Mouse (Mus musculus) regulatory T cell (primary cell): ENCODE data around the gene Gcdh.

Experiments used
- in situ Hi-C: fragments of 300-600 bp; cut with MboI, MseI; formaldehyde crosslinking; loops from one replicate; pipeline ENCODE4 v1.15.1; 2025; ENCODE audit warnings: high pct_unique_total_duplicates

Gcdh gene

GRCm38 (mm10) chr8:84873016-84873415 is 20.7 kb downstream of the Gcdh start:
- in situ Hi-C loops, result no loop called here

GRCm38 (mm10) chr8:84872309-84872965 is 21.3 kb downstream of the Gcdh start:
- in situ Hi-C loops, result no loop called here

DNA sequence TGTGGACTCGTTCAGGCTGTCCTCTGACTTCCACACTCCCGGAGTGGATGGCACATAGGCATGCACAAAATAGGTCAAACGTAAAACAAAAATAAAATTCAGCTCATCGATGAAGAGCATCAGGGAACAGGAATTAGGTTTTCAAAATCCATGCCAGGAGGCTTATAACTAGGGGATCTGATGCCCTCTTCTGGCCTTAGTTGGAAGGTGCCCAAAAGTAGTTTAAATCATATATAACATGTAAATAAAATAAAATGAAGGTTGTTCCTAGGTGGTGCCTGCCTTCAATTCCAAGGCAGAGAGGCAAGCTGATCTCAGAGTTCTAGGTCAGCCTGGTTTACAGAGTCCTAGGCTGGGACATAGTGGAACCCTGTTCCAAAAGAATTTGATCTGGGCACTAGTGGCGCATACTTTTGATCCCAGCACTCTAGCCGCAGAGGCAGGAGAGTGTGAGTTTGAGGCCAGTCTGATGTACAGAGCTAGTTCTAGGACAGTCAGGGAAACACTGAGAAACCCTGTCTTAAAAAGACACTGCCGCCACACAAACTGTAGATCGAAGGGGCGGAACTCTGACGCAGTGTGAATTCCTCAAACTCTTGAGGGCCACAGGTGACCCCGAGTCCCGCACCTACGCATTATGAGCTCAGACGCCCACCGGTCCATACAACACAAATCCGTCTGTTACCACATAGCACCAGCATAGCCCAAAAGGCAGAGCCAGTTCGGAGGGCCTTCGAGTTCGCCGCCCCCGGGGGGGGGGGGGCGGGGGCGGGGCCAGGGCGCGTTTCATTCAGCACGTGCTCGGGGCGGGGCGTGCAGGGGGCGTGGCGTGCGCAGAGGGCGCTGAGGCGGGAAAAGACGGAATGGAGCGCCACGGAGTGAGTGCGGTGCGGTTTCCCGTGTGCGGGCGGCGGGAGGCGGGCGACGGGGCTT is 22.1 kb downstream of the Gcdh start, which contains the start of gene Syce2:
Gene Syce2, plus strand, starts transcription at position 736 of the 933 bp plus-strand sequence.
- in situ Hi-C loops, result no loop called here

DNA sequence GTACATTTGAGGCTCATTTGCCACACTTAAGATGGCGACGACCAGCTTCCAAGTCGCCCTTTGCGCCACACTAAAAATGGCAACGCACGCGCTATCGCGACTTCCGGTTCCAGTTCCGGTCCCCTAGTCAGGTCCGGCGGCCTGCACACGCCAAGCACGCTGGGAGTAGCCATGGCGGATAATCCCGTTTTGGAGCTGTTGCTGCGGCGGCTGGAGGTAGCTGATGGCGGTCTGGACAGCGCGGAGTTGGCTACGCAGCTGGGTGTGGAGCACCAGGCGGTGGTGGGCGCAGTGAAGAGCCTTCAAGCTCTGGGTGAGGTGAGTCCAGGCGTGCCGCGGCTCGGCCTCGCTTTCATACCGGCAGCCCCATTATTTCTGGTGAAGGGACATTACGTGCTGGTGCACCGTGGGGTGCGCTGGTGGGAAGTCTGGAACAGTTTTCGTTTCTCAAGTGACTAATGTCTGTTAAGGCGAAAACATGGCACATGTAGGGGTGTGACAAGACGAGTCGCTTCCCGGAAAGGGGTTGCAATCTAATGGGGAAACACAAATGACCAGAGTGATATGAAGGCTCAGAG is 36.8 kb downstream of the Gcdh start, which contains the start of gene Farsa:
Gene Farsa, plus strand, starts transcription at position 126 of the 578 bp plus-strand sequence.
- in situ Hi-C loops, result no loop called here

- in situ Hi-C loops, result no loop called here
Measured at GRCm38 (mm10) chr8:84856434-84856833, 37.3 kb downstream of the Gcdh start.

DNA sequence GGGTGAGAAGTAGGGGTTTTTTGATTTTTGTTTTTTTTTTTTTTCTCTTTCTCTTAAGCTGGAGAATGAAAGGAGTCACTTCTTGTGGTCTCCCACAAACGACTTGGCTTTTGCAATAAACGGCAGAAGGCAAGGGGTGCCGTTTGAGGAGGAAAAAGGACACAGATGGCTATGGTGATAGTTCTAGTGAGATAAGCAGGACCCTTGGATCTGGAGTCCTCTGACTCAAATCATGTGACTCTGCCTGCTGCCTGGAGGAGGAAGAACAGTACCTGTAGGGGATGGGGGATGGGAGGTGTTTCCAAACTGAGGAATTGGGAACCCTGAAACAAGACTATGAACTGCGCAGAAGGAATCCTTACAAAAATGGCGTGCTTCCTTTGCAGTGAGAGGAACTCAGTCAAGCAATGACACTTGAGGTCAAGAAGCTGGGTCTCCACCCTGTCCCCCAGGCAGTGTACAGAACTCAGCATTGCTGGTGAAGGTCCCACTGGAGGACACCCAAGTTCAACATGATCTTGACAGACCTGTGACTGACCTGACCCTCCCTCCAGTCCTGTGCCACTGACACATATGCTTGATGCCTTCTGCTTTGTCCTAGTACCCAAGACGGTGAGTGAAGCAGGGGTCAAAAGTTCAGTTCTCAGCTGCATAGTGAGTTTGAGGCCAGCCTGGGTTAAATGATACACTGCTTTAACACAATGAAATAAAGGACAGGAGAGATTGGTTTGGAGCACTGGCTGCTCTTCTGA is 45.9 kb downstream of the Gcdh start:
- in situ Hi-C loops, result loop anchor here (5.0 to 25.0 kb wide), 2 partner anchors 54 to 1111 kb away; partner anchors contain the start of genes Adgre5 and Klf1

DNA sequence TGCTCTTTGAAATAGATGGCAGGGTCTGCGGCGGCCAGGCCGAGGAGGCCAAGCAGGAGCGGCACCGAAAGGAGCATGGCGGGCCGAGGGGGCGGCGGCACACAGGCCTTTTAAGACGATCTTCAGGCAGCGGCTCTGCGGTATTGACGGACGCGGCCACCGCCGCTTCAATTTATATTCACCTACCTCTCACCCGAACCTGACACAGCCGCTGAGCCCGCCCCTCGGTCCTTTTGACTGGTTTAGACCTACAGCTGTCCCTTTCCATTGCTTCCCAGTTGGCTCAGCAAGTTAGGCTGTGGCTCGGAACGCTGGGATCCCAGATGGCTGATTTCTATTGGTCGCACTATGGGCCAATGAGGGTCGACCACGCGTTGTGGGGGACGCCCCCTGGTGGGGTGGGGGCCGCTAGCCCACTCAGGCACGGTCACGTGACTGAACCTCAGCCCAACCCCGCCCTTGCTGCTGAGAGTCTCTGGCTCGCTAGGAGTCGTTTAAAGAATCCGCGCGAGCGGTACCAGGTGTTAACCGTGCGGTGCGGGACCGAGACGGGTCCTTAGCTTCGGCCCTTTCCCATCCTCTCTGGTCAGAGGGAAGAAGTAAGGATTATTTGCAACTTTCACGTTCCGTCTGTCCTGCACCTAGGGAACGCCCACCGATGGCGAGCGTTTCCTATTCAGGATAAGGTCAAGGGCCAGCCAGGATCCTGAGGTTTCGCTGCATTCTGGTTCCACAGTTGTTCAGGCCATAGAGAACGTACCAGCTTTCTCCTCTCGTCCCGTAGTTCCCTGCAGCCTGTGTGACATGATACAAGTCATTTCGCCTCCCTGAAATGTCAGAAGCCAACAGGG is 46.8 kb downstream of the Gcdh start, which contains the start of gene Calr:
Gene Calr, minus strand, starts transcription at position 213 of the 851 bp plus-strand sequence.
- in situ Hi-C loops, result loop anchor here (5.0 to 25.0 kb wide), 2 partner anchors 55 to 1110 kb away; partner anchors contain the start of genes Adgre5 and Klf1

GRCm38 (mm10) chr8:84846094-84846721 is 47.5 kb downstream of the Gcdh start:
- in situ Hi-C loops, result loop anchor here (5.0 to 25.0 kb wide), 2 partner anchors 56 to 1109 kb away; partner anchors contain the start of genes Adgre5 and Klf1

GRCm38 (mm10) chr8:84845355-84846093 is 48.2 kb downstream of the Gcdh start:
- in situ Hi-C loops, result loop anchor here (5.0 to 25.0 kb wide), 2 partner anchors 57 to 1108 kb away; partner anchors contain the start of genes Adgre5 and Klf1

DNA sequence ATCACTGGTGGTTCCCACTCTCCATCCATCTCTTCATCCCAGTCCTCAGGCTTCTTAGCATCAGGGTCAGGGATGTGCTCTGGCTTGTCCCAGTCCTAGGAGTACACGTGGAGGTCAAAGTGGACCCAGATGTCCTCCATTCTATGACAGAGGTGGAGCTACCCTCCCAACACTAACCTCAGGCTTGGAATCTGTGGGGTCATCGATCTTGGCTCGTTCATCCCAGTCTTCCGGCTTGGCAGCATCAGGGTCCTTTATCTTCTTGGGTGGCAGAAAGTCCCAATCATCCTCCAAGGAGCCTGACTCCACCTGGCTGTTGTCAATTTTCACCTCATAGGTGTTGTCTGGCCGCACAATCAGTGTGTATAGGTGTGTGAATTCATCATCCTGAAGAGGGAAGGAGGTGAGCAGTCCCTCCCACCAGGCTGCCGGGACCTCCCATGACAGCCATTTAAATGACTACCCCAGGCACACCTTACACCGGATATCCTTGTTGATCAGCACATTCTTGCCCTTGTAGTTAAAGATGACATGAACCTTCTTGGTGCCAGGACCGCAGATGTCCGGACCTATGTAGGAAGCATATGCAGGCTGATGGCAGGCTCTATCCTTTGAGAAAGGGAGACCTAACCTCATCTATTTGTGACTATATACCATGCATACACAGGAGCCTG is 49.2 kb downstream of the Gcdh start:
- in situ Hi-C loops, result loop anchor here (5.0 to 25.0 kb wide), 2 partner anchors 58 to 1107 kb away; partner anchors contain the start of genes Adgre5 and Klf1

- in situ Hi-C loops, result loop anchor here (25.0 kb wide), 1 partner anchor 1104 kb away; the partner anchor contains the start of gene Adgre5
Measured at GRCm38 (mm10) chr8:84841514-84841913, 52.2 kb downstream of the Gcdh start.

DNA sequence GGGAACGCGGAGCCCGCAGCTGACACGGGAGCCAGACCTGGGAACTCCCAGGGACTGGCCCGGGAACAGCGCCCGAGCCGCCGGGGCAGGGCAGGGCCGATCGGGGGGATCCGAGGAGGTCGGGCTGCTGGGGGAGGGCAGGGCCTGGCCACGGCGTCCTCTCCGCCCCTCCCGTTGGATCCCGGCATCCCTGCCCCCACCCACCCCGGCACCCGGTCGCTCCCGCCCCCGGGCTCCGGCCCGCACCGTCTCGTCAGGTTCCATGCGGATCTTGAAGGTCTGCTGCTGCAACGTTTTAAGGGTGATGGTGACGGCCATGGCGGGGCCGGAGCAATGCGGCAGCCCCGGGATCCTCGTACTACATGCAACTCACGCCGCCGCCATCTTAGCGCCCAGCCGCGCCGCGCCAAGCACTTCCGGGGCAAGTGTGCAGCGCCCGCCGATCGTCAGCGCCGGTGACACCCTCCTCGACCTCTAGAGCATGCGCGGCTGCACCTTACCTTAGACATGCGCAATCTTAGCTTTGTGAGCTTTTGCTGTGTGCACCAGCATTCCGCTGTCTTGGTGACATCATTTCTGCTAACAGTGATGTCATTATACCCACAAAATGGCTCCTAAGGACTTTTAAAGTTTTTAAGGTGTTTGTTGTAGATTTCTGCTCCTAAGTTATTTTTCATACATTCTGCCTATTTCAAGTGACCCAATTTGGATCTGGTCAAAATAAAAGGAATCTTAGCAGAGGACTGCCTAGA is 53.3 kb downstream of the Gcdh start, which contains the start of gene Rad23a:
Gene Rad23a, minus strand, starts transcription at position 418 of the 752 bp plus-strand sequence.
- in situ Hi-C loops, result loop anchor here (25.0 kb wide), 1 partner anchor 1103 kb away; the partner anchor contains the start of gene Adgre5

DNA sequence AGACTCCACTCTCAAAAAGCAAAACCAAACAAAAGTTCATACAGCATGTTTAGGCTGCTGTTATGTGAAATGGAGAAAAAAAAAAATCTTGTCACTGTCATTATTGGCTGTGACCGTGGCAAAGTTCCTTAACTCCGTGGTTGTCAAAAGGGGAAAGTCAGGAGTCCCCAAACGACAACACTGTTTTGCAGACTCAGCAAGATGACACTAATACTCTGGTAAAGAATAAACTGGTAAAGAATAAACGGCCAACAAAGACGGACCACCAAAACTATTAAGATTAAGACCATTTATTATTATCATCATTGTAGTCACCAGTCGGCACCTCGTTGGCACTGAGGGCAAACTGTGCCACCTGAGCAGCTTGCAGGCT is 53.9 kb downstream of the Gcdh start:
- in situ Hi-C loops, result loop anchor here (25.0 kb wide), 1 partner anchor 1103 kb away; the partner anchor contains the start of gene Adgre5

- in situ Hi-C loops, result loop anchor here (25.0 kb wide), 1 partner anchor 1102 kb away; the partner anchor contains the start of gene Adgre5
Measured at GRCm38 (mm10) chr8:84839411-84839810, 54.3 kb downstream of the Gcdh start.

DNA sequence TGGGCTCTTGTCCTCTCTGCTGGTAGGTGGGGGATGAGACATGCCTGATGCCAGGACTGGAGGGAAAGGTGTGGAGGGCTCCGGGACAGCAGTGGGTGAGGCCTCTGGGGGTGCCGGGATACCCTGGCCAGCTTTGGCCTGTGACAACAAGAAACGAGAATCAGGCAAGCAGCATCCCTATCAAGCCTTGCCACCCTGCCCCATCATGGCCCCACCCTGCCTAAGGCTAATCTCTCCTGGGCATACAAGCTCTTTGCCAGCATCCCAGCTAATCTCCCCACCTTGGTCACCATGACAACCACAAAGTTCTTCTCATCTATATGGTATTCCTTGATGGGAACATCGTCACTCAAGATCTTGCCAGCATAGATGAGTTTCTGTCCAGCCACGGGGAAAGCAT is 55.2 kb downstream of the Gcdh start:
- in situ Hi-C loops, result loop anchor here (25.0 kb wide), 1 partner anchor 1101 kb away; the partner anchor contains the start of gene Adgre5

GRCm38 (mm10) chr8:84837912-84838470 is 55.7 kb downstream of the Gcdh start:
- in situ Hi-C loops, result loop anchor here (25.0 kb wide), 1 partner anchor 1101 kb away; the partner anchor contains the start of gene Adgre5
